Mouse (Mus musculus) neural tube, embryonic 15.5 days (tissue): Measurements from ENCODE around the gene Gm5622. TPM values are rescaled to one million over a fixed set of nuclear protein-coding genes. Genes with fewer than 3 reads are reported as not detected.
"Not testable (repeated sequence)": the region's sequence is repeated elsewhere in the genome, so short reads cannot be mapped to it uniquely, and the experiment has no call there.

Experiments used
- ATAC-seq: fragments of 200-750 bp; cut with Nextera tagmentation; 2 replicates; pipeline ENCODE4 v1.8.0; 2017; ENCODE audit warnings: mild to moderate bottlenecking, moderate TSS enrichment, moderate library complexity; ENCODE audit not compliant: low FRiP score
- H3K27ac ChIP-seq: fragments of 300-500 bp; sonication (generic); replicated peaks from 2 replicates; pipeline ENCODE4 v1.5.1; 2015; ENCODE audit warnings: mild to moderate bottlenecking, inconsistent platforms
- H3K27me3 ChIP-seq: fragments of 300-500 bp; sonication (generic); replicated peaks from 2 replicates; pipeline ENCODE4 v1.6.1; 2015; ENCODE audit warnings: inconsistent platforms
- H3K36me3 ChIP-seq: fragments of 300-500 bp; sonication (generic); 2 replicates; pipeline ENCODE4 v1.6.1; 2015; ENCODE audit warnings: inconsistent platforms
- H3K4me1 ChIP-seq: fragments of 300-500 bp; sonication (generic); 2 replicates; pipeline ENCODE4 v1.6.1; 2015; ENCODE audit warnings: inconsistent platforms
- H3K4me2 ChIP-seq: fragments of 300-500 bp; sonication (generic); 2 replicates; pipeline ENCODE4 v1.6.1; 2015; ENCODE audit warnings: inconsistent platforms, mild to moderate bottlenecking, moderate library complexity
- H3K4me3 ChIP-seq: fragments of 300-500 bp; sonication (generic); replicated peaks from 2 replicates; pipeline ENCODE4 v1.5.1; 2015; ENCODE audit warnings: mild to moderate bottlenecking, inconsistent platforms
- H3K9ac ChIP-seq: fragments of 300-500 bp; sonication (generic); replicated peaks from 2 replicates; pipeline ENCODE4 v1.6.1; 2015; ENCODE audit warnings: mild to moderate bottlenecking, inconsistent platforms
- H3K9me3 ChIP-seq: fragments of 300-500 bp; sonication (generic); replicated peaks from 2 replicates; pipeline ENCODE4 v1.6.1; 2016; ENCODE audit warnings: inconsistent platforms
- WGBS: fragments of 180-500 bp; shearing (Covaris S2); methylation state at CpG from one replicate; pipeline ENCODE4 v1.1.7; 2015; ENCODE audit warnings: mixed read lengths; 5-methylcytosine and 5-hydroxymethylcytosine counted together
- polyA plus RNA-seq: library from polyadenylated mRNA; unstranded; fragments of >200 nt; fragmentation: Nextera tagmentation; extraction: Ambion mirVana; gene quantifications from 2 replicates; pipeline ENCODE4 v1.2.1, GENCODE M21; 2015

Gene Gm5622
- not detected in 2 replicates for polyA plus RNA-seq

- H3K9ac ChIP-seq, result no peak within 1 kb of the TSS
- 95% methylated on average over 4 of the region's 4 CpGs for WGBS
- no peaks in the 10 kb centered on the region for H3K36me3 ChIP-seq
- H3K27ac ChIP-seq, result no peak within 1 kb of the TSS
- no peak within 1 kb of the TSS for H3K4me2 ChIP-seq
- H3K27me3 ChIP-seq, result no peaks in the 10 kb centered on the region
- H3K9me3 ChIP-seq, result no peaks in the 10 kb centered on the region
- ATAC-seq, result no peak
- no peaks in the 10 kb centered on the region for H3K4me1 ChIP-seq
- no peak within 1 kb of the TSS for H3K4me3 ChIP-seq
Measured at GRCm38 (mm10) chr14:51552490-51552889, at the start of gene Gm5622. TSS of gene Gm5622 (plus strand) at chr14:51552790.

- 95% methylated on average over 8 of the region's 8 CpGs for WGBS
- Histone ChIP-seq H3K9ac (no peak overlapping the region), H3K4me2 (no peak overlapping the region), H3K27ac (no peak overlapping the region), H3K4me3 (no peak overlapping the region), H3K27me3 (no peaks in the 10 kb centered on the region), H3K9me3 (no peaks in the 10 kb centered on the region), H3K36me3 (no peaks in the 10 kb centered on the region), H3K4me1 (no peaks in the 10 kb centered on the region)
- no peak for ATAC-seq
Measured at GRCm38 (mm10) chr14:51507416-51507815, 45.2 kb upstream of the Gm5622 start.

- not testable (repeated sequence) for H3K27ac ChIP-seq, H3K4me2 ChIP-seq, H3K36me3 ChIP-seq, H3K9ac ChIP-seq, H3K27me3 ChIP-seq, H3K4me1 ChIP-seq, H3K9me3 ChIP-seq, ATAC-seq, H3K4me3 ChIP-seq
- 96% methylated on average over 2 of the region's 2 CpGs for WGBS
Measured at GRCm38 (mm10) chr14:51573963-51574362, 21.4 kb downstream of the Gm5622 start, which contains the start of gene Gm17175. TSS of gene Gm17175 (minus strand) at chr14:51574063.

- H3K27me3 ChIP-seq, H3K4me3 ChIP-seq, H3K36me3 ChIP-seq, H3K27ac ChIP-seq, H3K4me1 ChIP-seq, H3K4me2 ChIP-seq, H3K9me3 ChIP-seq, H3K9ac ChIP-seq, ATAC-seq: not testable (repeated sequence)
- 95% methylated on average over 4 of the region's 4 CpGs for WGBS
Measured at GRCm38 (mm10) chr14:51592039-51592438, 39.4 kb downstream of the Gm5622 start, which contains the start of gene Gm17174. TSS of gene Gm17174 (minus strand) at chr14:51592139.

DNA sequence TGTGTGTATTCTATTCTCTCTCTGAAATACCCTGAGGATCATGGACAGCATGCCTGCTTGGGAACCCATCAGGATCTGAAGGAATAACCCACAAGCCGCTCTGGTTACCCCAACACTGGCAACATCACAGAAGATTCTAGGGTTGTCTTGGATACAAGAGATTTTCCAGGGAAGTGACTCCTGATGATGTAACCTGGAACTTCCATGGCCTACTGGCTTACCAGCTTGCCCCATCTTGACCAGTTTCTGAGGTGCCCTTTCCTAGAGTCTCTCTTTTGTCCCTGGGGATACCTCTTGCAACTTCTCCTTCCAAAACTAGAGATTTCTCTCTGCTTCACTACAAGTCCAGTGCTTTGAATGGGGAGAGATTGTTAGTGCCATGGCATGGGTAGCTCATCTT lies 58.6 kb downstream of the Gm5622 start, which contains the start of gene Gm17078:
Gene Gm17078 (minus strand): TSS at position 101 of the 400 bp plus-strand sequence.
- 93% methylated on average over 1 of the region's 1 CpGs for WGBS
- ATAC-seq, result no peak

DNA sequence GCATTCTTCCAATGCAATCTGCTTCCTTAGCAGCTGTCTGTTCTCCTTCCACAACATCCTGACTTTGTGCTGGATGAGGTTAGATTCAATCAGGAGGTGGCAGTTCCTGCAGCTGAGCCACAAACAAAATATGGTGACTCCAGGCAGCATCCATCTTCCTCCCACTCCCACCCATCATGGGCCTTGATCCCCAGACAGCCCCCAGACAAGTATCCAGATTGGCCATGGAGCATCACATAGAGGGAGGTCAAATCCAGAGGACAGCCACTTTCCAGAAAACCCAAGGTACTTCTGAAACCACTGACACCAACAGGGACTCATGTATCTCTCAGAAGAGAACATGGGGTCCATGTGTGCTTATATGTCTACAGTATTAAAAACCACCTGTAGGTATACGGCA lies 79.8 kb downstream of the Gm5622 start:
- H3K27me3 ChIP-seq, H3K9ac ChIP-seq, H3K27ac ChIP-seq, H3K4me3 ChIP-seq, ATAC-seq, H3K4me1 ChIP-seq, H3K4me2 ChIP-seq, H3K36me3 ChIP-seq, H3K9me3 ChIP-seq: not testable (repeated sequence)
- WGBS, result 89% methylated on average over 1 of the region's 1 CpGs

More for the DNA sequence above, 58.6 kb downstream of the Gm5622 start, which contains the start of gene Gm17078:
- no peaks in the 10 kb centered on the region for H3K27me3 ChIP-seq
- H3K4me3 ChIP-seq, result no peak within 1 kb of the TSS
- no peaks in the 10 kb centered on the region for H3K9me3 ChIP-seq
- H3K9ac ChIP-seq, result no peak within 1 kb of the TSS
- no peak within 1 kb of the TSS for H3K4me2 ChIP-seq
- H3K4me1 ChIP-seq, result no peaks in the 10 kb centered on the region
- no peaks in the 10 kb centered on the region for H3K36me3 ChIP-seq
- no peak within 1 kb of the TSS for H3K27ac ChIP-seq

DNA sequence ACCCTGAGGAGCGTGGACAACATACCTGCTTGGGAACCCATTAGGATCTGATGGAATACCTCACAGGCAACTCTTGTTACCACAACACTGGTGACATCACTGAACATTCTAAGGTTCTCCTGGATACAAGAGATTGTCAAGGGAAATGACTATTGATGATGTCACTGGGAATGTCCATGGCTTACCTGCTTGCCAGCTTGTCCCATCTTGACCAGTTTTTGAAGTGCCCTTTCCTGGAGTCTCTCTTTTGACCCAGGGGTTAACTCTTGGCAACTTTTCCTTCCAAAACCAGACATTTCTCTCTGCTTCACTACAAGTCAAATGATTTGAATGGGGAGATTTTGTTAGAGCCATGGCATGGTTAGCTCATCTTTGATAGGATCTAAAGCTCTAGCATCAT lies 83.0 kb downstream of the Gm5622 start, which contains the start of gene Gm4181:
Gene Gm4181 (minus strand): TSS at position 101 of the 400 bp plus-strand sequence.
- H3K27ac ChIP-seq, H3K36me3 ChIP-seq, ATAC-seq, H3K4me1 ChIP-seq, H3K9me3 ChIP-seq, H3K4me2 ChIP-seq, H3K9ac ChIP-seq, H3K27me3 ChIP-seq, H3K4me3 ChIP-seq: not testable (repeated sequence)
- 89% methylated on average over 1 of the region's 1 CpGs for WGBS

GRCm38 (mm10) chr14:51677269-51677668 lies 124.7 kb downstream of the Gm5622 start:
- no peak overlapping the region for H3K9ac ChIP-seq
- H3K9me3 ChIP-seq, result no peaks in the 10 kb centered on the region
- H3K4me3 ChIP-seq, result no peak overlapping the region
- H3K27me3 ChIP-seq, result no peaks in the 10 kb centered on the region
- no peak overlapping the region for H3K4me2 ChIP-seq
- no peak overlapping the region for H3K27ac ChIP-seq
- WGBS, result 94% methylated on average over 5 of the region's 5 CpGs
- no peaks in the 10 kb centered on the region for H3K4me1 ChIP-seq
- H3K36me3 ChIP-seq, result no peaks in the 10 kb centered on the region
- ATAC-seq, result no peak

DNA sequence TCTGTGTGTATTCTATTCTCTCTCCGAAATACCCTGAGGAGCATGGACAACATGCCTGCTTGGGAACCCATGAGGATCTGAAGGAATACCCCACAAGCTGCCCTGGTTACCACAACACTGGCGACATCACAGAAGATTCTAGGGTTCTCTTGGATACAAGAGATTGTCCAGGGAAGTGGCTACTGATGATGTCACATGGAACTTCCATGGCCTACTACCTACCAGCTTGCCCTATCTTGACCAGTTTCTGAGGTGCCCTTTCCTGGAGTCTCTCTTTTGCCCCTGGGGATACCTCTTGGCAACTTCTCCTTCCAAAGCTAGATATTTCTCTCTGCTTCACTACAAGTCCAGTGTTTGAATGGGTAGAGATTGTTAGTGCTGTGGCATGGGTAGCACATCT lies 142.8 kb downstream of the Gm5622 start, which contains the start of gene Gm17079:
Gene Gm17079 (minus strand): TSS at position 101 of the 400 bp plus-strand sequence.
- H3K9ac ChIP-seq, H3K36me3 ChIP-seq, H3K27ac ChIP-seq, H3K4me2 ChIP-seq, H3K9me3 ChIP-seq, H3K4me3 ChIP-seq, H3K27me3 ChIP-seq, ATAC-seq, H3K4me1 ChIP-seq: not testable (repeated sequence)
- 92% methylated on average over 2 of the region's 2 CpGs for WGBS

Other genes with a start within 250 kb of the Gm5622 start
- gene Gm7247, start 191.0 kb upstream of the Gm5622 start, polyA plus RNA-seq, result not detected in 2 replicates
- not detected in 2 replicates for gene Vmn2r88, start 142.0 kb upstream of the Gm5622 start, polyA plus RNA-seq
- not detected in 2 replicates for gene Vmn2r89, start 100.9 kb upstream of the Gm5622 start, polyA plus RNA-seq
- gene Gm17175, start 21.3 kb downstream of the Gm5622 start, polyA plus RNA-seq, result not detected in 2 replicates
- gene Gm17174, start 39.3 kb downstream of the Gm5622 start, polyA plus RNA-seq, result not detected in 2 replicates
- gene Gm17078, start 58.5 kb downstream of the Gm5622 start, polyA plus RNA-seq, result not detected in 2 replicates
- gene Gm4181, start 82.9 kb downstream of the Gm5622 start, polyA plus RNA-seq, result not detected in 2 replicates
- not detected in 2 replicates for gene Gm17079, start 142.7 kb downstream of the Gm5622 start, polyA plus RNA-seq
- not detected in 2 replicates for gene Gm5800, start 164.4 kb downstream of the Gm5622 start, polyA plus RNA-seq
- gene Ang4, start 220.8 kb downstream of the Gm5622 start, polyA plus RNA-seq, result 0.27 TPM in 1 of 2 replicates, not detected in the other
- gene AY358078, start 247.3 kb downstream of the Gm5622 start, polyA plus RNA-seq, result not detected in 2 replicates